Mouse (Mus musculus) right cerebral cortex, adult 2 months (tissue): ENCODE data around the gene Uhrf2.

Source experiments
- DNase-seq, 2 experiments: peaks; one replicate each; pipeline ENCODE4 v3.0.0; 2021 to 2022; ENCODE audit warnings: low spot score in 2 of 2

The Uhrf2 gene

DNA sequence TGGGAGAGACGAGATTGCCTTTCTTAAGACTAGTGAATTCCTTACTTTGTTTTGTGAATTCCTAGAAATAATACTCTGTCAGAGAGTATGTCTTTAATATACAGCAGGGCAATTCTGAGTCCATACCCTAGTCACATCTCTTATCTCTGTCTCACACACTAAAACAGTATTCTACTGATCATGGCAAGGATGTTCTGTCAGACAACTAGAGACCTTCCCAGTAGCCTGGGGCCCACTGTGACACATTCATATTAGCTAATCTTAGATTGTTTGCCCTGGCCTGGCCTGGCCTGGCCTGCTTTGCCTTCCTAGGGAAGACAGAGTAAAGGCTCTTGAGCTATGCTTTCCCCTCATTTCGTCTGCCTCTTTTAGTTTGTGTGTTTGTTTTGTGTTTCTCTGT, 20.3 kb downstream of the Uhrf2 start:
- no peak for DNase-seq

DNA sequence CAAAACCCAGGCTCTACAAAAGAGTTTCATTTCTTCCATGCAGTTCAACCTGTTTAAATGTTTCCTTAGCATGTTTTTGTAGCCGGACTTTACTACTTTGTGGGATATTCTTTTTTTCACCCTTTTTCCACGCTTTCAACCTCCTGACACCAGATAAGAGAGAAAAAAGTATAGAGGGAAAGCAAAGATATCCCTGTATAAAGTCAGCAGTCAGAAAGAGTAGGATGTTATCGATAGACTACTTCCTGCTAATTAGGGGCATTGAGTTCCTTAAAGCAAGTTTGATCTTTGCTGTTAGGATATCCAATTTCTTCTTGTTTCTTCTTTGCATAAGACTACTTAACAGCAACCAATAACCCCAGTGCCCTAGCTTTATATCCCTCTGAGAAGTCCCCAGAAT, 21.2 kb downstream of the Uhrf2 start:
- DNase-seq = no peak

DNA sequence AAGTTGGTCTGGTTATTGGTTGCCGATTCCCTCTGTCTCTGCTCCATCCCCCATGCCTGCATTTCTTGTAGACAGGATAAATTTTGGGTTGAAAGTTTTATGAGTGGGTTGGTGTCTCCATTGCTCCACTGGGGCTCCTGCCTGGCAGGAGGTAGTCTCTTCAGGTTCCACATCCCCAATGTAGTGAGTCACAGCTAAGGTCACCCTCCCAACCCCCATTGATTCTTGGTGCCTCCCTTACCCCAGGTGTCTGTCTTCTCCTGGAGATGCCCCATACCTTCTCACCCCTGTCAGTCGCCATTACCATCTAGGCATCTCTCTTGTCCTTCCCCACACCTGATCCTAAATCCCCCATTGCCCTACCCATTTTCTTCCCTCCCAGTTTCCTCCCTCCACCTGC, 23.9 kb downstream of the Uhrf2 start:
- no peak for DNase-seq

DNA sequence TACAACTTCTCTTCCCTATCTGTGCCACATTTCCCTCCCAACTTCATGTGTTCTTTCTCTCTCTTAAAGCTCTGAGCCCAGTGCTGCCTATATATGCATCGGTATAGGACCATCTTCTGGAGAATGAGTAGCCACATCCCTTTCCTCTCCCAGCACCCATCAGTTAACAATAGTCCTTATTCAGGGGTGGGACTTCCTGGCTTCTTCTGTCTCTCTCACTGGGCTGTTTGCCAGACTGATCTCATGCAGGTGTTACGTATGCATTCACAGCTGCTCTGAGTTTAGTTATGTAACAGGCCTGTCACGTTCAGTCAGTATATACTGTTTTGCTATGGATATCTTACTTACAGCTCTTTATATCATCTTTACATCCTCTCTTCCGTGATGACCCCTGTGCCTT, 35.5 kb downstream of the Uhrf2 start:
- peak; percentile 29 to 53 for DNase-seq

DNA sequence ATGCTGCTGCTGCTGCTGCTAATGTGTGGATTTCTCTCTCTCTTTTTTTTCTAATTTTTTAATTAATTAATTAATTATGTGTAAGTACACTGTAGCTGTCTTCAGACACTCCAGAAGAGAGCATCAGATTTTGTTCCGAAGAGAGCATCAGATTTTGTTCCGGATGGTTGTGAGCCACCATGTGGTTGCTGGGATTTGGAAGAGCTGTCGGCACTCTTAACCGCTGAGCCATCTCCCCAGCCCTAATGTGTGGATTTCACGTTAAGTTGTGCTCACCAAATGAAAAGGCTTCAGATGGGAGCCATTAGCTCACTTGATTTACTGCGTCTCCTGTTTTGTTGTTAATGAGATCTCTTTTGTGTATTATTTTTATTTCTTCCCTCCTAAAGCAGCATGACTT, 59.9 kb downstream of the Uhrf2 start:
- DNase-seq = no peak

DNA sequence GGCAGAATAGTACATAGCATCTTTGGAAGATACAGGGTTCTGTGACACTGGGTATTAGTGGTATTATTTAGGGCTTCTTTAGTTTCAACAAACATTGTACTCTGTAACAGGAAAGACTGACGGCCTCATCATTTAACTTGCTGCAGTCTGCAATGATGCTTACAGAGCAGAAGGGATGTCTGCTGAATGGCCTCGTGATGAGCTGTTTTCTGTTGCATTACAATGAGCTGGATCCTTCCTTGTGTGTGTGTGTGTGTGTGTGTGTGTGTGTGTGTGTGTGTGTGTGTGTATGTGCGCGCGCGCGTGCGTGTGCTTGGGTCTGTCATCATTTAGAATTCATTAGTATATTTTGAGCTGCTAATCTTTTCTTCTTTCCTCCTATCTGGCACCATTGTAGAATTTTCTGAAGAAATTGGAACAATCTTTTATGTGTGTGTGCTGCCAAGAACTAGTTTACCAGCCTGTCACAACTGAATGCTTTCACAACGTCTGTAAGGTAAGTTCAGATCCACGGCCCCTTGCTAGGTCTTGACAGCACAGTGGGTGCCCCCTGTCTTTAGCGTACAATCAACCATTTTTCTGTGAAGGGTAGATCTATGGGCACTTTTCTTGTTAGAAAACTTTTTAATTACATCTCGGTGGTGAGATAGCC, 61.5 kb downstream of the Uhrf2 start:
- DNase-seq = no peak

DNA sequence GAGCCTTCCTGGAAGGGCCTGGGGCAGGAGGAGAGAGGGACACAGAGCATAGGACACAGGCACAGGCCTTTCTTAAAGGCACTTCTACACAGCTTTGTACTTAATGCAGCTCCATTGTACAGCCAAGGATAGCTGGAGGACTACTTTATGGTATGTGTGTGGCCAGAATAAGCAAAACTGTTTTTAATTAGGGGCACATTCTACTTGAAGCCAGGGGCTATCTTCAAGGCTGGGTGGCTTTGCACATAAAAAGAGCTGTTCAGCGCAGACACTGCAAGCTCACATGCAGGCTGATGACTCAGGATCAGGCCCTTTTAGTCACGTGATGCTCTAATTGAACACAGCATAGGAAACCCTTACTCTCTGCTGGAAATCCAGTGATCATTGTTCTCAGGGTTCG, 65.9 kb downstream of the Uhrf2 start:
- no peak for DNase-seq

DNA sequence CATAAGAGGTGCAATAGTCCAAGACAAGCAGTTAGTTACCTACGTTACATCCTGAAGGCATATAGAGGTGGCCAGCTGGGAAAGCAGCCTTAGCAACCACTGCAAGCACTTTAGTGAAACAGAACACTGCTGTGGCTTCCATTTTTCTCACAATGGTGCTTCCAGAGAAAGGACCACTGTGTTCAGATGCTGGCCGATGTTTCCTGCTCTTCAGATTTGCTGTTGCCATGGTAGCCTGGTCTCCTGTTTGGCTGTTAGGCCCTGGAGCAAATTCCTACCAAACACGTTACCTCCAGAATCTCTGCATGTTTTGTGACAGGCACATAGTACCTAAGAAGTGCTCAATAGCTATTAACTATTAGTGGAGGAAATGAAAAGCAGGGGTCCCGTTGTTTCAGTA, 66.7 kb downstream of the Uhrf2 start:
- DNase-seq = no peak

DNA sequence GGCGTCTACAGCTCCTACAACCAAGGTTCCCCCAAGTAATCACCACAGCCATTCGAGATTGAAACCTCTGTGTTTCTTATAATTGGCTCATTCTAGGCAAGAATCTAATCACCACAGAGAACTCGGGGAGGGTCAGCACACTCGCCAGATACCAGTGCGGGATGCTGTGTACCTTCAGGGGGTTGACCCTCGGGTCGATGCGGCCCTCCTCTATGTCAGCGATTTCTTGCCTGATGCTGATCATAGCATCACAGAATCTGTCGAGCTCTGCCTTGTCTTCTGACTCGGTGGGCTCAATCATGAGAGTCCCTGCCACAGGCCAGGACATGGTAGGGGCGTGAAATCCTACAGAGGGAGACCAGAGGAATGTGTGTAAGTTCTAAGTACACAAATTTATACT, 70.3 kb downstream of the Uhrf2 start:
- DNase-seq = no peak

DNA sequence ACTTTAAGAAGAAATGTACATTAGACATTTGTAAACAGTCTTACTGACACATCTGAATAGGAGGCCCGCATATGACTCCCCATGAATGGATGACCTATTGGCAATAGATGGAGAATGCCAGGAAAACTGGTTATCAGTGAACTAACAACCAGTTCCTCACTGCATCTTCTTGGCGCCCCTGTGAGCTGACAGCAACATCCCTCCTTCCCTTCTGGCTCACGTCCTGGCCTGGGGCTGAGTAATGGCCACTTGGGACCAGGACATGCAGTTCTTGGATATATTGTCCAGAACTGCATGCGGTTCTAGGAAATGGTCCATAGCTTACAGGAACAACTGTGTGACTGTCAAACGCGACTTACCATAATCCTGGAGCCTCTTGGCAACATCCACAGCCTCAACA, 72.3 kb downstream of the Uhrf2 start:
- no peak for DNase-seq

DNA sequence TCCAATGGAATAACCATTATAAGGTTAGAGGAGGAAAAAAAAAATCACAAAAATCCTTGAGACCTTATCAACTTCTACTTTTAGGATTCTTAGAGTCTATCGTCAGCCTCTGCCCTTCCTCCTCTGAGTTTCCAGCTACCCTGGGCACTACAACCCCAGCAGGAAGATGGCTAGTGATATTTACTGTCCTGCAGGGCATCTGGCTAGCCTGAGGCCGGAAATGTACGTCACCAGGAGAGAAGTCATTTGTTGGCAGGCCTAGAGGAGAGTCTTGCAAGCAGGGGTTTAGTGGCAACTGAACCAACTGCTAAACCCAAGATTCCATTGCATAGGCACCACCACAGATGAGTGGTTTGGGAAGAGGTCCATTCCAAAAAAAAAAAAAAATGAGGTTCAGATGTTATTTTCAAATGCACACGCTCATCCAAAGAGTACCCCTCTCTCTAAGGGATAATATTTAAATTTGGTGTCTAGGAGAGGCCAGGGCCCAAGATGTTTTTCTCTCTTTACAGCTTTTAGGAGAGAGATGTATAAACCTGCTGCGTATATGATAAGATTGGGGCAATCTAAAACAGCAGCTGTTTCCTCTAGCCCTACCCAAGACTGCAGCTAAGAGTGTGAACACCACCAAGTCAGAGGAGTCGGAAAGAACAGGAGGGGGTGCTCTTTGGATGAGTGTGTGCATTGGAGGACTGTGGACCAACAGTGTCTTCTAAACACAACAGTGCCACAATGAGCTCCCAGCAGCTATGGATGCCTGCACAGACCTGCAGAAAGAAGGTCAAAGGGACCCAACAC, 74.9 kb downstream of the Uhrf2 start:
- DNase-seq = no peak

DNA sequence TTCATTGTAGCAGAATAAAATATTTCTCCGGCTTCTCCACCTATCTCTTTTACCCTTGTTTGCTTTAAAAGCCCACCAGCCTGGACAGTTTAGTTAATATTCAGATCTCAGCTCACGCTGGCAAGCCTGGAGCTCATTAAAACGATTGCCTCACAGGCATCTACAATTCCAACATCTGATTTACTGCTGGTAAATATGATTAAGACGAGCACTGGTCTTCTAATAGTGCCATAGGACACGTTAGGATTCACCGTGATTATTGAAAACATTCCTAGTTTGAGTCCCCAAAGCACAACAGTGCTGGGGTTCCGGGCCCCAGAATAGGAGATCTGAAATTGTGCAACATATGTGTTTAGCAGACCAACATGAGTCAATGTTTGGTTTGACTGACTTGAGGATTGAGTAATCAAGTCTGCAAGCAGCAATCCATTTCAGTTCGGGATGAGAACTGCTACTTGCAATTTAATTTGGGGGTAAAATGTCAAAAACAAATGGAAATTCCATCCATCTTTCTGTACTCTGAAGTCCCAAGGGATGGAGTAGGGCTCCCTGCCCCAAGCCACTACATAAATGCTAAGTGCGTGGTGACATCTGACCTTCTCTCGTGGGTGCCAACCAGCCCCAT, 77.0 kb downstream of the Uhrf2 start:
- no peak for DNase-seq

DNA sequence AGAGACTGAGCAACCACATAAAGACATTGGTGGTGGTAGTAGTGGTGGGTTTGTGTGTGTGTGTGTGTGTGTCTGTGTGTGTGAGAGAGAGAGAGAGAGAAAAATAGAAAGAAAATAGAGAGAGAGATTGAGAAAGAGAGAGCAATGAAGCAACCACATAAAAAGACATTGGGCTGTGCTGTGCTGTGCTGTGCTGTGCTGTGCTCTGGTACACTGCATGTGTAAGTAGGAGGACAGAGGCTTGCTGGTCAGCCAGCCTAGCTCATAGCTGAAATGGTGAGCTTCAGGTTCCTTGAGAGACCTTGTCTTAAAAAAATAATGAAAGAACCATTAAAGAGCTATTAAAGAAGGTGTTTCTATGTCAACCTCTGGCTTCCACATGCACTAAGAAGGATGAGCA, 78.3 kb downstream of the Uhrf2 start:
- no peak for DNase-seq

DNA sequence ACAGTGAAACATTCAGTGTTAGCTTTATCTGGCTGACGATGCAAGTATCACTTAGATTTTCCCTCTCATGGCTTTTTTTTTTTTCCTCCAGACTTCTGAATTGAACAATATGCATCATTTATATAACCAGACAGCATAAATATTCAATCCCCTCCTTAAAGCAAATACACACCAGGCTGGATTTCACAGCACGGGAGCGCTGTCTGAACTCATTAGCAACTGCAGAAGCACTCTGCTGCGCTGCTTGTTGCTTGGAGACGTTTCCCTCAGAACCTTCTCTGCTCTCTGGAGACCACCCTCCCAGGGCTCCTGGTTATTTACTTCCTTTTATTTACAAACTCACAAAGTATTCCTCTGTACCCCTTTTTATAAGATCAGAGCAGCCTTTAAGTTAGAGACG, 78.8 kb downstream of the Uhrf2 start:
- no peak for DNase-seq

DNA sequence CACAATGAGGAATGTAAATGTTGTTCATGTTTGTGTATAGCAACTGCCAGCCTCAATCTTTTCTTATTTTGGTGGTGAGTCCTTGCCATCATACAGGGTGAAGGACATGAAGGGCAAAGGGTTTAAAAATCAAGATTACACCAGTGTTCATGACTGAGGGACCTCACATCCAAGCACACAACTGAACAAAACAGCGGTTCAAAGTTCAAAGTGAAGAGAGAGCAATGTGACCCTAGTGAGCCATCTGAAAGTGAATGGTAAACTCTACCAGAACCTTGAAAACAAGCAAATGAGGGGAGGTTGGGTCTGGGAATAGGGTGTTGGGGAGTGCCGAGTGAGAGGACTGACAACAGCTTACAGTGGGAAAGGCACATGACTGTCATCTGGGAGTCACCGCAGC, 81.1 kb downstream of the Uhrf2 start:
- no peak for DNase-seq

DNA sequence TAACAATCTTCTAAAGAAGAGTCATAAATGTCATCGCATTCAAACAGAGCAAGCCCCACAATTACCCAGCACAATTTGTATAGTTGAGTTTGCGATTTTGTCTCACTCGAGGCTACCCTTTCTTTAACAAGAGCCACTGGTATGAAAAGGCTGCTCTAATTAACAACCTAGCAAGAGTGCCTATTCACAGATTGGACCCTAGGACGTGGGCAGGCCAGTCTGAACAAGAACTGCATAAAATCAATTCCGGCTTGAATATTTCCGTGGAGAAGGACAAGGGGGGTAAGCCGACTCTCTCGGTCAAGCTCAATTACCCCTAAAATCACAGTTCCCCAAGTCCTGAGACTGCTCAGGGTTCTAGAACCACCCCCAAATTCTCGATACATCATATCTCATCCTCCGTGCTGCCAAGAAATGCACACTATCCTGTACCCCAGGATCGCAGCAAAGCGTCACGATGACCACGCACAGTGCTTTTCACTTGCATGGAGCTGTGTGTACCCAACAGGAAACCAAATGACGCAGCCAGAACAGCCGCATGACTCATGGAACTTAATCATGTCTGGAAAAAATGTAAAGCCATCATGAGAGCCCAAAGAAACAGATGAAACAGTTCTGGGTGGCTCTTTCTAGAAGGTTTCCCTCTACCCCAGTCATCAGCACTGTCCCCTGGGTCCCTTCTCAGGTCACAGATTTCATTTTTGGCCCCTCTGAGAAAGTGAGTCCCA, 82.8 kb downstream of the Uhrf2 start:
- peak in 1 of 2 experiments; percentile 49 for DNase-seq

DNA sequence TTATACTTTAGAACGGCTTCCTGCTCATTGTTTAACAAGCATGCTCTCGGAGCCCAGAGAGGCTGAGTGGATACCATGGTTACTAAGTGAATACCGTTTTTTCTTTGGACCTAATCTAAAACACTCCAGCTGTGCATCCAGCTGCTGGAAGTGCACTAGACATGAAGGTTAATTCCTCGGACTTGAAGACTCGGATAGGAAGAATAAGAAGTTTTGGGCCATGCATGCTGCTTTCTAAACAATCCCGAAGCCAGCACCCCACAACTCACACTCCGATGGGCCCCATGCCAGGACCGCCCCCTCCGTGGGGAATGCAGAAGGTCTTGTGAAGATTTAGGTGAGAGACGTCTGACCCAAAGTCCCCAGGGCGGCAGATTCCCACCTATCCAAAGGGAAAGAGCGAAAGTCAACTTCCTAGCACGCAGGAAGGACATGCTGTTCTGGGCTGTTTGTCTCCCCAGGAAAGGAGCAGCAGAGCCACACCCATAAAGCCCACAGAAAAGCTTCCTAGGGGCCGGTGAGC, 84.7 kb downstream of the Uhrf2 start:
- no peak for DNase-seq

DNA sequence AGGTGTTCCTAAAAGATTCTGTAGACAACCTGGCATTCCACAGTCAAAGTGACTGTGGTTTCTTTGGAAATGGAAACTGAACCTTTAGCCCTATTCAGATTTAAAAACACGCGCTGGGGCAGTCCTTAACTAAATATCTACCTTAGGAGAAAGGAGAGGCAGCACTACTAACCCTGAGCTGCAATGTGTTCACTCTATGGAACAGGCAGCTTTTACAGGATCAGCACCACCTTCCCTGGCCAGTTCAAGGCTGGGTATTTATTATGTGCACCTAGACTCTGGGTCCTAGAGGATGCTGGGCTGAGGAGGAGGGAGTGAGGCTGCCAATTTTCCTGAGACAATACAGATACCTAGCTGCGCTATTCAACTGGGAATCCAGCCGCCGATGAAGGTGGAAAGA, 85.3 kb downstream of the Uhrf2 start:
- no peak for DNase-seq

DNA sequence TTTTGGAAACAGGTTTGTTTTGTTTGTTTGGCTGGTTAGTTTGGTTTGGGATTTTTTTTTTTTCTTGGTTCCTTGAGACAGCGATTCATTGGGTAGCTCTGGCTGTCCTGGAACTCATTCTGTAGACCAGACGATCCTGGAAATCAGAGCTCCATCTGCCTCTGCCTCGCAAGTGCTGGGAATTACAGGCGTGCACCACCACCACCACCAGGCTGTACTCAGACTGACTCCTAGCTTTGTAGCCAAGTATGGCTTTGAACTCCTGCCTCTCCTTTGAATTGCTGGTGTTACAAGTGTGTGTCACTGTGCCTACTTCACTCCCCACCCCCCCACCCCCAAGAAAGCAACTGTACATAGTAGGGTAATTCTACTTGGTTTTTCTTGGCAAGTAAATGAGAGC, 86.9 kb downstream of the Uhrf2 start:
- no peak for DNase-seq

DNA sequence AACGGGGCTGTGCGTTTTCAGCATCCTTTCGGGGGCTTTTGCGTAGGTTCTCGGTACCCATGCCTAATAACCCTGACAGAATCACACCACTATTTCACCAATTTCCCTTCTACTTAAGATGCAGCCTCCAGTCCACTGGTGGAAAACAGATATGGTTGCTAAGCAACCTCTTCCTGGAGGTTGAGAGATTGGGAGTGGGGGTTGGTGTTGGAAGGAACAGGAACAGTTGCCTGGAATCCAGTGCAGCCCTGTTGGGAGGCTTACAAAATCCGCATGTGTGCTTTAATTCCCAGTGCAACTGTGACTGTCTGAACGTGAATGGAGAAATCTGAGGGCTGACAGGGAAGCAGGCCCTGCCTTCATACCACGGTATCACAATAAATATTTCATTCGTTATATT, 87.5 kb downstream of the Uhrf2 start:
- peak; percentile 48 to 65 for DNase-seq

DNA sequence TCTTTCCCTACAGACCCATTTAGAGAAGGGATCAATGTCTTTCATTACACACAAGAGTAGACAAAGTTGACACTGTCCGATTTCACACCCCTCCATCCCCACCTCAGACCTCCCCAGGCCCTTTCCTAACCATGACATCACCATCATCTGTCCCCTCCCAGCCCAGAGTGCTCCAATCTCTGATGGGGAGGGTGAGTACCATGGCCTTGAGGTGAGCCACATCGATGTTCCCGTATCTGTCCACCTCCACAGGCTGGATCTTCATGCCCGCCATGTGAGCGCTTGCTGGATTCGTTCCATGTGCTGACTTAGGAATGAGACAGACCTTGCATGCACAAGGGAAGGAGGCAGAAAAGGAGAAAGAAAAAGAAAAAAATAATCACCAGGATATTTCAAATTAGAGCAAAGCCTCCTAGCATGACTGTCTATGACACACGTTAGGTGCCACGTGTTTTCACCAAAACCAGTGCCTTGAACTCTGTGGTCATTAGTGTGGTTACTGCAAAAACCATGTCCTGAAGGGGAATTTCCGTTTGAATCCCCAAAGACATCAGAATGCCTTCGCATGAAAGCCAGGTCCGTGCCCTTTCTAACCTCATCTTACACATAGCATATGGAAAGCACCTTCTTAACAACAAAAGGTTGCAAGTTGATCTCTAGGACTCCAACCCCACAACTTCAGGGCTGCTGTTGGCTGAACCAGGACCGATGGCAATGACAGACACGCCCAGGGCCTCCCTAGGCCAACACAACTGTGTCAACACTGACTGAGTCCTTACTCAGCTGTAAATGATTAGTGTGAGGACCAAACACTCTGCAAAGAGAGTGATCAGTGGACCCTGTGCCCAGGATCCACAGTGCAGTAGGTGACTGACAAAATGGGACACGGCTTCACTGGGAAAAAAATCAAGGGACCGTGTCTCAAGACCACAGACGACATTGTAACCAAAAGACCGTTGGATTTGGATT, 88.3 kb downstream of the Uhrf2 start:
- peak; percentile 47 to 54 for DNase-seq
